ENCODE assay signal across 16 mouse cellular contexts in genomic region chr12:37507406-37507805, GRCm38 (mm10).
"Had no signal": no experiment of that assay in that cellular context is flagged by ENCODE, and none has a peak within 500 bp of the region (broad histone marks: within the 10 kb centered on the region; RNA-seq: fewer than 3 reads in every experiment).

No protein-coding gene starts in this region.

- DNase-seq: kidney, adult 11 months; kidney, adult 8-10 months; kidney, postnatal 10 days; kidney, postnatal 36 days; liver, embryonic 13.5 days; lung, adult 2 months; lung, postnatal 14 days; lung, postnatal 4 days; right cerebral cortex, postnatal 25 days; spleen, adult 18-20 months; thymus, postnatal 25 days had no signal

- H3K4me1 ChIP-seq: kidney, embryonic 15.5 days; liver, embryonic 13.5 days; midbrain, embryonic 12.5 days; midbrain, embryonic 15.5 days; stomach, embryonic 15.5 days had no signal

- H3K9ac ChIP-seq: kidney, embryonic 15.5 days; liver, embryonic 13.5 days; midbrain, embryonic 12.5 days; midbrain, embryonic 15.5 days; stomach, embryonic 15.5 days had no signal

- H3K4me2 ChIP-seq: kidney, embryonic 15.5 days; liver, embryonic 13.5 days; midbrain, embryonic 12.5 days; midbrain, embryonic 15.5 days; stomach, embryonic 15.5 days had no signal

- H3K4me3 ChIP-seq: kidney, embryonic 15.5 days; left cerebral cortex, adult 2 months; liver, embryonic 13.5 days; midbrain, embryonic 12.5 days; midbrain, embryonic 15.5 days; stomach, embryonic 15.5 days had no signal

- H3K27me3 ChIP-seq: kidney, embryonic 15.5 days; liver, embryonic 13.5 days; midbrain, embryonic 12.5 days; midbrain, embryonic 15.5 days; stomach, embryonic 15.5 days had no signal

- H3K27ac ChIP-seq: kidney, embryonic 15.5 days; left cerebral cortex, adult 2 months; liver, embryonic 13.5 days; midbrain, embryonic 12.5 days; midbrain, embryonic 15.5 days; stomach, embryonic 15.5 days had no signal

- H3K36me3 ChIP-seq: kidney, embryonic 15.5 days; liver, embryonic 13.5 days; midbrain, embryonic 12.5 days; midbrain, embryonic 15.5 days; stomach, embryonic 15.5 days had no signal

- H3K9me3 ChIP-seq: kidney, embryonic 15.5 days; liver, embryonic 13.5 days; midbrain, embryonic 12.5 days; midbrain, embryonic 15.5 days; stomach, embryonic 15.5 days had no signal

- ATAC-seq: midbrain, embryonic 15.5 days had no signal
